Mouse (Mus musculus) NIH3T3 (cell line): ENCODE data around the gene Gm9508.

Experiments
- DNase-seq: peaks from one replicate; pipeline ENCODE4 v3.0.0-alpha.2; 2012; ENCODE audit warnings: low read depth

The Gm9508 gene

DNA sequence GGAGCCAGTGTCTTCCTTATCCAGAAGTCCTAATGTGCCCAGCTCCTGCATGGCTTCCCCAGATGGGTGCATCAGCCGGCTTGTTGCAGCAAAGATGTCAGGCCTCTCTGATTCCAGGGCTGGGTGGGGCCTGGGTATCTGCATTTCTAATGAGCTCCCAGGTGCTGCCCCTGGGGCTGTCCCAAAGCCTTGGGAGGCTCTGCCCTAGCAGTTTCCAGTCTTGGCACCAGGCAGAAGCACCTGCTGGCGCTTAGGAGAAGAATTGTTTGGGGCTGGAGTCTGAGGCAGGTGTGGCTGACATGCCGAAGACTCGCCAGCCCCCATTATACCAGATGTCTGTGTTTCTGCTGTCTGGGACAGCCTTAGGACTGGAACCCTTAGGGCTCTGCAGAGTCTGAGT, 26.3 kb downstream of the Gm9508 start:
- no peak for DNase-seq

DNA sequence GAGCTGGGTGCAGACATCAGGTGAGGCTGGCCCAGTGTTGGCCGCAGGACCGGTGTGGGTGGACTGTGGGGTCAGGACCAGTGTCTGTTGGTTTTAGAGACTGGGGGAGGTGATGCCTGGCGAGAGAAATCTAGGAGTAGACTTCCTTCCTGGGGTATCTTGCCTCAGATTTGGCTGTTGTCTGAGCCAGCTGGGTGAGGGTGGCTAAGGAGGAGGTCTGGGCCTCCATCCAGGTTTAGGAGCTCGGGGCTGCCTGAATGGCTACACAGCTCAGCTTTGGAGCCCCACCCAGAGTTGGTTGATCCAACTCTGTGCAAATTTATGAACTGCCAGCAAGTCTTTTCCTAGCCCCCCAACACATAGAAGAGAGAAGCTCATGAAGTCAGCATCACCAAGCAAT, 29.6 kb downstream of the Gm9508 start:
- DNase-seq, result peak; percentile 56

DNA sequence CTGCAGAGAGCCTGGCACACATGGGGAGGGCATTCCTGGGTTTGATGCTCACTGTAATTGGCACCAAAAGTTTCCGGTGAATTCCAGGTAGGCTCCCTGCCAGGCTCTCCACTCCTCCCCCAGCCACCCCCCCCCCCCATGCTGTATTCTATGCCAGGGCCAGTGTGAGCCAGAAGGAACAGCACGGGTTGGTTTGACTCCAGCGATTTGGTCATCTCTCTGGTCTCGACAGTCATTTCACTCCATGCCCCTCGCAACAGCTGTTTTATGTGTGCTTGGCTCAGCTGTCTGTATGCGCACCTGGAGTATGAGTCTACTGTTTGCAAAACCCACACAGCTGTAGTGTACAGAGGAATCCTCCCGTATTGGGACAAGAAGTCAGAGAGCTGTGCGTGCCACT, 30.7 kb downstream of the Gm9508 start:
- peak; percentile 33 for DNase-seq

DNA sequence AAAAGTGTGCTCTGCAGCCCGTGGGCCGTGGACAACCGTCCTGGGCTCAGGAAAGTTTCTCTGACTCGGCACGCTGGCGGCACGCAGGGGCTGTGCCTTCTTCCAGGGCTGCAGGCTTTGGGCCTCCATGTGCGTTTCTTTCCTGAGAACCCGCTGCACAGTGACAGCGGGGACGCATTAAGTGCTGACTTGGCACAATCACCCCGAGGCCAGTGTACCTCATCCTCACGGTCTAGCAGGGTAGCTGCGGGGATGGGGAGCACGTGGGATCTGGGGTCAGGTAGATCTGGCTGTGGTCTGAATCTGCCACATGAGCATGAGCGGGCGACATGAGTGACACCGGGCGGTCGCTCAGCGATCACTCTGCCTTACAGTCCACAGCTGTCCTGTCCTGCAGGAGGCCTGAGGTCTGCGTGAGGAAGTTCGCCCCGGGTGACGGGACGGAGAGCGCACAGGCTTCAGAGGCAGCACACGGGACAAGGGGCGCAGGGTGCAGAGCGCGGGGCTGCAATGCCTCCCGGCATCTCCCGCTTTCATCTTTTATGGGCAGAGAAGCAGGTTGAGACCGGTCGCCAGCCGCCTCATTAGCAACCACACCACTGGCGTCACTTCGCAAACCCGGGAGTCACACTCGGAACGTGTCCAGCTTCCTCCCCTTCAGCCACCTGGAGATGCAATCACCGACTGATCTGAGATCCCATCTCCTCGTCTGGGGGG, 32.9 kb downstream of the Gm9508 start:
- DNase-seq, result no peak

DNA sequence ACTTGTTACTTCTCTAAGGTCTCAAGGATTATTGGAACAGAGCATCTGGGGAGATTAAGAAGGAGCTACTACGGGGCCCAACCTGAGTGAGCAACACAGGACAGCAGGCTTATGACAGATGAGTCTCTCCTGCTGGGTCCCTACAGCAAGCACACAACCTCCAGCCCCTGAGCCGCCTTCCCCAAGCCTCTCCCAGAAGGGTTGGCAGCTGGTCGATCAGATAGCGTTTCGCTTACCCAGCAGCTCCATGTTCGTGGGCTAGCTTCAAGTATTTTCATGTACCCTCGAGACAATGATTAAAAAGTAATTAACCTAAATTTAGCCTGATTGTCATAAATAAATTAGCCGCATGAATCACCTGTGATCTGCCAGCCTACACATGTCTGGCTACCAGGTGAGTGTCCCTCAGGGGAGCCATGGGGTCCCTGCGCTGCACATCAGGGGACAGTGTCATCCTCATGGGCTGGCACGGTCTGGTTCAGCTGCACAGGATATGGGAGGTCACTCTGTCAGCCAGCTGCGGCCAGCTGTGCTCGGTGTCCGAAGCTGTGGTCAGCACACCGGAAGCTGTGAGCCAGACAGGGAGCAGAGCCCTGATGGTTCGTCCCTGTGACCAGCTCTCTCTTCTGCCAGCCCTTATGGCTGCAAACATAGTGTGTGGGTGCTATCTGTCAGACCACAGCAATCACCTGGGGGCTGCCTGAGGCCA, 38.6 kb downstream of the Gm9508 start:
- DNase-seq, result no peak

DNA sequence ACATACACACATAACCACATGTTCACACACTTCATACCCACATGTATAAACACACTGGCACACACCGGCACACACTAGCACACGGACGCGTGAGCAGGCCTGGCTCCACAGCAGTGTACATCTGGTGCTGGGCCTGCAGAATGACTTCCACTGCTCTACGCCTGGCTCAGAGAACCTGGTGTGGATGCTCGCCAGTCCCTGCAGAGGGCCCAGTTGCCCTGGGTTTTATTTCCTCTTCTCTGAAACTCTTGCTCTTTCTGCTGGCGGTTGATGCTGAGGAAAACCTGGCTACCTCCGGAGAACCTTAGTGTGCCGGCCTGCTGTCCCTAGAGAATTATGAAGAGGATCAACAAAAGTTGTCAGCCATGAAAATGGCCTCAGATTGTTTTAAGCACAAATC, 45.0 kb downstream of the Gm9508 start:
- no peak for DNase-seq

DNA sequence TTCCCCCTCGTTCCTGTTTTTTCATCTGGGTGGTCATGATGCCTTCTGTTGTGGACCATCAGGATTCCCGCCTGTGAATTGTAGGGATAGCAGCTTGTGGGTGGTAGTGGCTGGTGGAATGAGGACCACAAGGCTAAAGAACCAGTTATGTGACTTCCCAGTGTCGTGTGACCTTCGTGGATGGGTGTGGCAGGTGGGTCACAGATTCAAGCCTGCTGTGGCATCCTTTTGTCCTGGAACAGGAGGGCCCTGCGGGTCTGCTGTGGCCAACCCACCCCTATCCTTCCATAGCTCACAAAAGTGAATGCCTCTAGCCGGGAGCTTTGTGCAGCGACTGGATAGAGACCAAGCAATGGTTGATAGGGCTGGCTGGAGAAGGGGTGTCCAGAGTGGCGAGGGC, 49.1 kb downstream of the Gm9508 start:
- no peak for DNase-seq

DNA sequence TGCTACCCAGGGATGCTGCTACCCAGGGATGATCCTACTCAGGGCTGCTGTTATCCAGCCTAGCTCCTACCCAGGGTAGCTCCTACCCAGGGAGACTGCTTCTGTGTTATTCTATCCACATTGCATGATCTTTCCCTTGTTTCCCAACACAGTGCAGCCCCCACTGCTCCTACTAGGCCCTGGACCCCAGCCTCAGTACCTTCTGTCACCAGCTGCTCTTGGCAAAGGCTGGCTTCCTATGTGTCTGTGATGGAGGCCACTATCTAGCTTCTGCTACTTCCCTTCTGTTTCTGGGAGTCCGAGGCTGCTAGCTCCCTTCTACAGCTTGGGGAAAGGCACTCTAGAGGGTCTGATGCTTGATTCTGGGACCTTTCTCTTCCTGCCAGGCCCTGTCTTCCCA, 49.6 kb downstream of the Gm9508 start:
- no peak for DNase-seq
